Mouse (Mus musculus): ENCODE measurements around the gene 3110082J24Rik. TPM values are rescaled to one million over a fixed set of nuclear protein-coding genes. Genes with fewer than 3 reads are reported as not detected.

Gene 3110082J24Rik
- total RNA-seq, 2 experiments from 2014 or later: not detected

DNA sequence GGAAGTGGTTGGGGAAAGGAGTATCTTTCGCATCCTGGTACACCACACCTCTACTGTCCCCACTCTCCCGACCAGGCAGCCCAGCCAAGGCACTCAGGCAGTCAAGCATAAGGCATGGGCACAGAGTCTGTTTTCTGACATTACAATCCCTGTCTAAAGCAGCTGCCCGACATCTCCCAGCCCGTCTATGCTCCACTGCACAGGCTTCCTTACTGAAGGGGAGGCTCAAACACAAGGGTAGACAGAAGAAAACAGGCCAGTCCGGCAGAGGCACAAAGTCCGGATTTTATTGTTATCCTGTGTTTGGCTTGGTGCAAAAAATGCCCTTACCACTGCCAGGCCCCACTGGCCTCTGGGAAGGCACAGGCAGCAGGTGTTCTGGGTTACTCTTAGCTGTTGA is 13.3 kb upstream of the 3110082J24Rik start:
- DNase-seq: no peak
- intact Hi-C loops (cut with DNase I): loop anchor here (10.0 kb wide), 1 partner anchor 294 kb away; no protein-coding TSS in a partner anchor

DNA sequence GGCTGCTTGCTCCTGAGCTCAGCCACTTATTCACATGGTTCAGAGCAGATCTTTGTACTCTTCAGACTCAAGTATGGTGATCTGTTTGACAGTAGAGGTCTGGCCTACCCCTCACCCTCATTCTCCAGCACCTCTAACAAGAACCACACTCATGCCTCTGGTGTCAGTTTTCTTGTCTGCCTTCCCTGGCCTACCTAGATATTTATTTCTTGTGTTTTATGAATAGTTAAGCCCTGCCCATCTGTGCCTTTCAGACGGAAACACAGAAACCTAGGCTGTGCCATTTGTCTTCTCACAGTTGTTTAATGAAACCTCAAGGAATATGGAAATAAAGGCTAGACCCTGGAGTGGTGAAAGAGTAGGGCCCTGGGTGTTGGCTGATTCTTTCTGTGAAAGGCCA is 12.1 kb upstream of the 3110082J24Rik start:
- intact Hi-C loops (cut with DNase I): loop anchor here (10.0 kb wide), 1 partner anchor 293 kb away; no protein-coding TSS in a partner anchor
- no peak for DNase-seq

DNA sequence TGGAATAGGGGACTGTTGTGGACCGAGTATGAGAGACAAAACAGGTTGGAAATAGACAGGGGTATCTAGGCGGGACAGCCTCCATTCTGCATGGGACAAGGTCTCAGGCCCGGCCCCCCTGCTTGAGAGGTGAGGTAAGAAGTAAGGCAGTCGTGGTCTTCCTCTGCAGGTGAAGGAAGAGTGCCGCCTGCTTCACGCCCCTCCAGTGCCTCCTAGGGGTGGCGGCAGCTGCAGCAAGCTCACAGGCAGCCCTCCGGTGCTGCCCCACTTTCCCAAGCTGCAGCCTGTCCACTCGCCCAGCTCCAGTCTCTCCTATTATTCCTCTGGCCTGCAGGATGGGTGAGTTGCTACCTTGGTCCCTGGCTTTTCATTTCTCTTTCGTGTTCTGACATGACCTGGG is 9.8 kb upstream of the 3110082J24Rik start:
- DNase-seq: no peak
- intact Hi-C loops (cut with DNase I): loop anchor here (10.0 kb wide), 1 partner anchor 291 kb away; no protein-coding TSS in a partner anchor

DNA sequence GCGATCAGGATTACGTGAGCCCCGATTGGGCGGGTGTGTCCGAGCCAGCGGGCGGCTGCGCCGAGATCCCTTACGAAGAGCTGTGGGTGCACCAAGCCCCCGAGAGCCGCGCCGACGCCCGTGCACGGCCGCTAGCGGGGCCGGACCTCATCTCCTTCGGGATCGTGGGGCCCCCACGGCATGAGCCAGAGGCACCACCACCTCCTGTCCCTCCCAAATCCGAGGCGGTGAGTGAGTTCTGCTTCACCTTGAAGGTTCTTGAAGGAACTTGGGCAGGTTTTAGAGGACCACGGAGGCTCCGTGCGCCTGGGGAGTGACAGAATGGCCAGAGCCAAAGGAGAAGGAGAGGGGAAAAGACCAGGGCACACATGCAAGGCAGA is 8.9 kb upstream of the 3110082J24Rik start:
- intact Hi-C loops (cut with DNase I): loop anchor here (10.0 kb wide), 1 partner anchor 290 kb away; no protein-coding TSS in a partner anchor
- DNase-seq: no peak

DNA sequence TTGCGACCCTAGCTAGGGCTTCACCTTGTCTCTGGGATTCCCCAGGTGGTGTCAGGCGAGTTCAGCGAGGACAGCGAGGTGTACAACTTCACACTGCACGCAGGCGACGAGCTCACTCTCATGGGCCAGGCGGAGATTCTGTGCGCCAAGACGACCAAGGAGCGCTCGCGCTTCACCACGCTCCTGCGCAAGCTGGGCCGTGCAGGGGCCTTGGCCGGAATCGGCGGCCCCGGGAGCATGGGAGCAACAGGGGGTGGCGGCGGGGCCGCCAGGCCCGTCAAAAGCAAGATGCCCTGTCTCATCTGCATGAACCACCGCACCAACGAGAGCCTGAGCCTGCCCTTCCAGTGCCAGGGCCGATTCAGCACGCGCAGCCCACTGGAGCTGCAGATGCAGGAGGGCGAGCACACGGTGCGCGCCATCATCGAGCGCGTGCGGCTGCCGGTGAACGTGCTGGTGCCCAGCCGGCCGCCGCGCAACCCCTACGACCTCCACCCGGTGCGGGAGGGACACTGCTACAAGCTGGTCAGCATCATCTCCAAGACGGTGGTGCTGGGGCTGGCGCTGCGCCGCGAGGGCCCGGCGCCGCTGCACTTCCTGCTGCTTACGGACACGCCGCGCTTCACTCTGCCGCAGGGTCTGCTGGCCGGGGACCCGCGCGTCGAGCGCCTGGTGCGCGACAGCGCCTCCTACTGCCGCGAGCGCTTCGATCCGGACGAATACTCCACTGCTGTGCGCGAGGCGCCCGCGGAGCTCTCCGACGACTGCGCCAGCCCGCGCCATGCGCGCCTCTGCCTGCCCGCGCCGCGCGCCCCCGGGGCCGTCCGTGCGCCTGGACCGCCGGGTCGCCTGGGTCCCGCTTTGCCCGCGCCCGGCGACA is 8.2 kb upstream of the 3110082J24Rik start:
- intact Hi-C loops (cut with DNase I): loop anchor here (10.0 kb wide), 1 partner anchor 289 kb away; no protein-coding TSS in a partner anchor
- DNase-seq: peak; percentile 85 to 89

DNA sequence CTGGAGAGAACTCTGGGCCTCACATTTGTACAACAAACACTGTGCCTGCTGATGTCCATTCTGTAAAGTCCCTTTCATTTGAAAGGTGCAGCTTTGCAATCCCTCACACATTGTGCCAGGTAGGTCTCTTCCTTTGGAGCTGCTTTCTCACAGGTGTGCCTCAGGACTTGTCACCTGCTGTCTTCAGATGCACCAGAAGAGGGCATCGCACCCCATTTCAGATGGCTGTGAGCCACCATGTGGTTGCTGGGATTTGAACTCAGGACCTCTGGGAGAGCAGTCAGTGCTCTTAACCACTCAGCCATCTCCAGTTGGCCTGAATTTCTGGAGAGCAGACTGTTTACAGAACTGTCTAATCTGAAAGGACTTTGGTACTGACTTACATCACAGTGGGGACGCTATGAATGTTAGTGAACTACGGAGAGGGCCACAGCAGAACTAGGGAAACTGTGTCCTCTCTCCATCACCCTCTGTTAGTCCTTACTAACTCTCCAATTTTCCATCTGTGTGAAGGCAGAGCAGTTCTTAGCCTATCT is 6.7 kb upstream of the 3110082J24Rik start:
- intact Hi-C loops (cut with DNase I): loop anchor here (10.0 kb wide), 1 partner anchor 288 kb away; no protein-coding TSS in a partner anchor
- no peak for DNase-seq

DNA sequence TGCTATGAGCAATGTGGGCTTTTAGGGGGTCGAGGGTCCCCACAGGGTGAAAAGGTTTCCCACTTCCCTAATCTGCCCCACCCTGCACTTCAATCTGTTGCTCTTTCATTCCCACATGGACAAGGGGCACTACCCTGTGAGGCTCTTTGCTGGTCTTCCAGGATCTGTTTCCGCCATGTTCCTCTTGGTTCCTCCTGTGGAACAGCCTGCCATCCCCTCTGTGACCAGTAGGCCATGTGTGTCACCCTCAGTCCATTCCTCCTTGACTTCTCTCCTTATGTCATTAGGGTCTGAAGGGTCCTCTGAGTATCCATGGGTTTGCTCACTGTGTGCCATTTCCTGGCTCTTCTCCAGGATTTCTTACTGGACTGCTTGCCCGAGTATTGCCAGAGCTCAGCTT is 5.9 kb upstream of the 3110082J24Rik start:
- intact Hi-C loops (cut with DNase I): loop anchor here (10.0 kb wide), 1 partner anchor 287 kb away; no protein-coding TSS in a partner anchor
- DNase-seq: no peak

DNA sequence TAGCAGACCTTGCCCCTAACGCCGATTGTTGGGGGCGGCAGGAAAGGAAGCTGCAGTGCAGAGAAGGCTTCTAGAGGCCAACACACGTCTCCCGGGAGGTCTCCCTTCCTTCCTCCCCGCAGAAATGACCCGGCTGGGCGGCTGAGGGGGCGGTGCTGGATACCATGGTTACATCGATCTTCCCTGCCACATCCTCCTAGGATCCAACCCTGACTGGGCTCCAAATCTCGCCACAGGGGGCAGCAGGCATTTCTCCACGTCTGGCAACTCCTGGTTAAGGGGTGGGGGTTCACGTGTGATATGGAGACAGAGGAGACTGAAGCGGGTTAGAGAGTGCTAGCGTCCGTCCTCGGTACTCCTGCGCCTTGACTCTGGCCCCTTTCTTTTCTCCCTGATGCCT is 5.2 kb upstream of the 3110082J24Rik start:
- intact Hi-C loops (cut with DNase I): loop anchor here (10.0 kb wide), 1 partner anchor 286 kb away; no protein-coding TSS in a partner anchor
- peak; percentile 61 to 71 for DNase-seq

DNA sequence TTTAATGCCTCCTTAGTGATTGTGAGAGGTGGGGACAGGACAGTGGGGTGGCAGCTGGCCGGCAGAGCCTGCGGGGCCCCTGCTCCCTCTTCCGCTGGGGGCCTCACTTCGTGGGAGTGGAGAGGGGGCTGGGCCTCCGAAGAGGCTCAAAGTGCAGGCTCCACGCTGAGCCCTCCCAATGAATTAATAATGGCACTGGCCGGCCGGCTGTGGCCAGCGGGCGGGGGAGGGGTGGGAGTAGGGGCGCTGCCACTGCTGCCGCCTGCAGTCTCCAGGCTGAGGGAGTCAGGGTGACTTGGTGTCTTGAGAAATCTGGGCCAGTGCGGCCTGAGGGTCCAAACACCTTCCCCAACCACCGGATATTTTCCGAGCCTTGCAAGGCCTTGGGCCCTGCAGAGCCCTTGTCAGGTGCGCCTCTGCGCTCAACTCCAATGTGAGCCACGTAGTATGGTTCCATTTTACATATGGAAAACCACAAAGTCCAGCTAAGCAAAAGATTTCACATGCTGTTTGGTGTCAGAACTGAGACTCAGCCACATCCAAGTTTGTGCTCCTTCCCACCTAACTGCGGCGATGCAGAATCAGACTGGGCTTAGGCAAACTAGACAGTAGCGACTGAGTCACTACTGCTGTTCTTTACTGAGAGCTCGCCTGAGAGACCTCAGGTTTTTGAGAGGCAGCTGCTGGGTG is 4.6 kb upstream of the 3110082J24Rik start:
- DNase-seq: no peak
- intact Hi-C loops (cut with DNase I): loop anchor here (10.0 kb wide), 1 partner anchor 286 kb away; no protein-coding TSS in a partner anchor

DNA sequence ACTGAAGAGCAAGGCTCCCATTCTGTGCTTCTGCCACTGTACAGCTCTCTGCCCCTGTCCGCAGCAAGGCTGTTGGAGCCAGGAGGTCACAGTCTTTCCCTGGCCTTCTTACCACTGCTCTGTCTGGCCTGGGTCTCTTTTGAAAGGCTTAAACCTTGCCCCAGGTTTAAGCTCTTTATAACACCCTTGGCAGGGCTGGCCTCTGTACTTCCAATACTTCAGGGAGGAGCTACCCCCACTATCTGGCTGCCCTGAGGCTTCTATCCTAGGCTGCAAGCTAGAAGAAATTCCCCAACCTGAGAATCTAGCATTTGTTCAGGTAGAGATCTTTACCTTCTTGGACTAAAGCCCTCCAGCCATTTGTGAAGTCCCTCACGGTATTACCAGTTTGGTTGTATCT is 4.0 kb upstream of the 3110082J24Rik start:
- intact Hi-C loops (cut with DNase I): loop anchor here (10.0 kb wide), 1 partner anchor 285 kb away; no protein-coding TSS in a partner anchor
- no peak for DNase-seq

DNA sequence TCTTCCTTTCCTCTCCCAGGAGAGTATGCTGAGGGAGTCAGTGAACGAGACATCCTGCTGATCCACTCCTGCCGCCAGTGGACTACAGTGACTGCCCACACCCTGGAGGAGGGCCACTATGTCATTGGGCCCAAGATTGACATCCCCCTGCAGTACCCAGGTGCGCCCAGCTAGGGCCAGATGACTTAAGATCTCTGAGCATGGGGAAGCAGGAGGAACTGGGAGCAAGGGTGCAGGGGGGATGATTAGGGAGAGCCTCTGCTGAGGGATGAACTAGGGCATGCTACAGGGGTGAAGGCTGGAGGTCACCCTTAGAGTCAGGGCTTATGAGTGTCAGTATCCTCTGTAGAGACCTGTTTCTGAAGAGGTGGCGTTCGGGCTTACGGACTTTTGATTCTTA is 2.3 kb upstream of the 3110082J24Rik start:
- intact Hi-C loops (cut with DNase I): no loop called here
- DNase-seq: no peak

DNA sequence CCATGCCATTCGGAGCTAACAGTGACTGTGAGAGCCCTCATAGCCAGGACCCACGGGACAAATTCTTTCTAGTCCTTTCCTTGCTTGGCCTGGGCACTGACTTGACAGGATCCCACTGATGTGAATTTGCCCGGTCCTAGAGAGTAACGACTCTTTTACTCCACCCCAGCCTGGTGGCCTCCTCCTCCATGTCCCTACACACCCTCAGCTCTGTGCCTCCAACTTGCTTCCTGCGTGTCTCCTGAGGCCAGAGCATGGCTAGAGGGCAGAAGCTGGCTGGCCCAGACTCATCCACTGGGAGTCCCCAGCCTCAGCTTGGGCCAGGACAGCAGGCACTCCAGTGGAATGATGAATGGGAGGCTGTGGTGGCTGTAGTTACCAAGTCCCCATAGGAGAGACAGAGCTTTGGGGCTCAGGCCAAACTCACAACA is 1.7 kb upstream of the 3110082J24Rik start:
- intact Hi-C loops (cut with DNase I): no loop called here
- DNase-seq: no peak

DNA sequence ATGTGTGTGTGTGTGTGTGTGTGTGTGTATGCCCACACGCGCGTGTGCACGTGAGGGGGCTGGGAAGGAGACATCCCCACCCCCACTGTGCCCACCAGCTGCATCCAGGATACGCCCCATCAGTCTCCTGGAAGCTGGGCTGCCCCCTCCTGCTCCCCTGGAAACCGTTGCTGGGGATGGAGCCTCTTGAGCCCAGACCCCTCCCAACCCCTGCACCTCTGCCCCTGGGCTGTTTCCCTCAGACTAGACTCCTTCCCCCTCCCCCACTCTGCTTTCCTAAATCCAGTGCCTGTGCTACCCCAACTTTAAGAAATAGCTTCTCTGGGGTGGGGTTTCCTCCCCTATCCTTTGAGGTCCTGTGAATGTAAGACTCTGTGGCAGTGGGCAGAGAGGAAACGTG is 1.3 kb upstream of the 3110082J24Rik start:
- DNase-seq: no peak
- intact Hi-C loops (cut with DNase I): no loop called here

DNA sequence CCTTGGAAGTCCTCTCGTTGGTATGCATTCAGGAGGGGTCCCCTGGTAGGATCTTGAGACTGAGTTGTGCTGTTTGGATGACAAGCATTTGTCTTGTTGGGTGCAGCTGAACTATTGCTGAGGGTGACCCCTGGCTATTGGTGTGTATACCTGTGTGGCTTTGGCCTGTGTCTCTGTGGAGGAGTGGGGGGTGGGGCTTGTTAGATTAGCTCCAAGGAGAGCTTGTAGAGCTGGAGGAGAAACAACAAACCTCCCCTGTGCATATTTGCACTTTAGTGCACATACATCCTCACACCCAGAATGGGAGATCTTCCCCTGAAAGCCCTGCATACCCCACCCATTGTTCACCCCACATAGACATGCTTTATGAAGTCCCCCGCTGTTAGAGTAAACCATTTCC is 870 bp upstream of the 3110082J24Rik start:
- intact Hi-C loops (cut with DNase I): no loop called here
- DNase-seq: no peak

DNA sequence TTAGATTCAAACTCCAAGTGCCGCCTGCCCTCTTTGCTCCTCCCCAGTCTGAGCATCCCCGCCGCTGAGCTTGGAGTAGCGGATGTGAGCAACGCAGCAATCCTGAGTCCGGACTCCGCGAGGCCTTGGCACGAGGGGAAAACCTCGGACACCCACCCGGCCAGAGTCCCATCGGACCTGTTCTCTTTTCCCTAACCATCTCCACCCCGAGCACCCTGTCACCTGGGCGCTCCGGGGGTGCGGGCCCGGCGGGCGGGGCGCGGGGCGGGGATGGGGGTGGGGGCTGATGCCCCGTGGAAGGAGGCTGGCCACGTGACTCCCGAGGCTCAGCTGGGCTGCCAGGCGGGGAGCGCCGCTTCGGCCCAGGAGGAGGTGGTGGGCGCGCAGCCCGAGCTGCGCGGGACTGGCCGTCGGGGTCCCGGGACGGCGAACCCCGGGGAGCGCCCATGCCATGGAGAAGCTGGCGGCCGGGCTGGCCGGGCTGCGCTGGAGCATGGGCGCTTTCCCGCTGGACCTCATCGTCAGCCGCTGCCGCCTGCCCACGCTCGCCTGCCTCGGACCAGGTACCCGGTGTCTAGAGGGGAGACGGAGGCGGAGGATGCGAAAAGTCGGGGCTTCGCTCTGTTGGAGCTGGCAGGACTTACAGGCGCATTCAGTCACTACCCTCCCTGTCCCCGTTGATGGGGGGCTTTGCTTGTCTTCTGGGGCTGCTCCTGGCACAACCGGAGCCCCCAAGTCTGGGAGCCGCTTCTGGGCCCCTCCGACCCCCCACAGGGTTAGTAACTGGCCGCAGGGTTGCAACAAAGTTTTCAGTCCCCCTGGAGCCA is 832 bp downstream of the 3110082J24Rik start, which contains the start of gene Garem2:
Gene Garem2, plus strand, starts transcription at position 321 of the 827 bp plus-strand sequence.
- intact Hi-C loops (cut with DNase I): no loop called here
- no peak for DNase-seq

DNA sequence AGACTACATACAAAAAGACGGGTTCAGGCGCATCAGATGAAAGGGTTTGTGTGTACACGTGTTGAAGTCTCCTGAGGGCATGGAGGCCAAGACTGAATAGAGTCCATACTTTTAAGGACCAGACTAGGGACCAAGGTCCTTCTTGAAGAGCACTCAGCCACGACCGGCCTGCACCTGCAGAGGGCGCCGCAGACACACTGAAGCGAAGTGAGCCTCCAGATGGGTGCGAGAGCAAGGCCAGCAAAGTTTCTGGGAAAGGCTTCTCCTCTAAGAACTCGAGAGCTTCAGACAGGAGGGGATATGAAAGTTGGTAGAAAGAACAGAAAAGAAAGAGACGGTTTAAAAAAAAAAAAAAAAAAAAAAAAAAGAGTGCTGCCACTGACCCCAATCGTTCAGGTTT is 1.5 kb downstream of the 3110082J24Rik start:
- DNase-seq: peak; percentile 46 to 65
- intact Hi-C loops (cut with DNase I): no loop called here

DNA sequence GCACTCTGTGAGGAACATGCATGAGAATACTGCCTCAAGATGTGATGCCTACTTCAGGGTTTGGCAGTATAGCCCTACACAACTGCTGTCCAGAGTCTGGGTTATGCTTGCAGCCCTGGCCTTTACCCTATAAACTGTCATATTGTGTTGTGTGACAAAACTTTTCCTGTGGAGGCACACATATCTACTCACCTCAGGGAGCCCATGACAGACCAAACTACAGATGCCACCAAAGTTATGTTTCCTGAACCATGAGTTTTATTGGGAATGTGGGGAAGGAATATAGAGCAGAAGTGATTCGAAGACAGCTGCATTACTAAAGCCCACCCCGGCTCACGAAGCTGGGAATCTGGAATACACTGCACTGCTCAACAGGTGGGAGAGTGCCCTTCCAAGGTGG is 2.5 kb downstream of the 3110082J24Rik start:
- intact Hi-C loops (cut with DNase I): no loop called here
- no peak for DNase-seq

DNA sequence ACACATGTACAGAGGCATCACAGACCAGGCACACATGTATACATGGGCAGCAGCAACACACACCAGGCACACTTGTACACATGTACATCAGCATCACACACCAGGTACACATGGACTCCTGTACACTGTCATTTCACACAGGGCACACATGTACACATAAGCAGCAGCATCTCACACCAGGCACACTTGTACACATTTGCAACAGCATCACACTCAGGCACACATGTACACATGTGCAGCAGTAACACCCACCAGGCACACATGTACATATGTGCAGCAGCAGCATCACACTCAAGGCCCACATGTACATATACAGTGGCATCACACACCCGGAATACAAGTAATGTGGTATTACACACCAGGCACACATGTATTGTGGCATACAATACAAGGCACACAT is 7.6 kb downstream of the 3110082J24Rik start:
- intact Hi-C loops (cut with DNase I): no loop called here
- no peak for DNase-seq

DNA sequence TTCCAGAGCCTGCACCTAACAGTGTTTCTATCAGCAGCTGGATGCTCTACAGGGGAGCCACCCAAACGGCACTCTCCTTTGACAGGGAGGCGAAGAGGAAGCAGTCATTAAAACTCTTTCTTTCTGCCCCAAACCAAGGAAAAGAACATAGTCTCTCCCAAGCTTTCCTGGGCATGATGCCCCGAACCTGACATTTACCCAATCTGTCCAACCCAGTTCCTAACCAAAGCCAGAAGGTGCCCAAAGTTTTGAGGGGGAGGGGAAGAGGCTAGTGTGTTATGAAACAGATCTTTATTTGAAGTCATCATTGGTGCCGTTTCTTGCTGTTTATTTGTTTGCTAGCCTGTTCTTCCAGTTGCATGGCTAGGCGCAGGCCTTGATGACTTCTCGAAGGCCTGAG is 10.2 kb downstream of the 3110082J24Rik start:
- intact Hi-C loops (cut with DNase I): no loop called here
- no peak for DNase-seq

DNA sequence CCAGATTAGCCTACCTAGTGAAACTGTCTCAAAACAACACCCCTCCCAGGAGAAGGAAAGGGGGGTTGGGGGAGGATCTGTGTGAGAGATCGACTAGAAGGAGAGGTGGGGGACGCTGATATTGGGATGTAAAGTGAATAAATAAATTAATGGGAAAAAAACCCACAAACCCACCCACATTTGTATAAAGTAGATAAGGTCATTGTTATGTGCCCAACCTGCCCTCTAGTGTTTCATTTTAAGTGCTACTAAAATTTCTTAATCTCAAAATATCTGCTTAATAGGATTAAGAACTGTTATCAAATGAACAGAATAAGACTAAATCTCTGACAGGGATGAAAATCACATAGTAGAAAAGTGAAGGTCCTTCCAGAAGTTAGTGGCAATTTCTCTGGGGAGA is 11.5 kb downstream of the 3110082J24Rik start:
- intact Hi-C loops (cut with DNase I): loop anchor here (5.0 kb wide), 1 partner anchor 267 kb away; no protein-coding TSS in a partner anchor
- no peak for DNase-seq
